Comparison of ENCODE assay signal across 26 mouse cellular contexts in genomic region chr9:118537463-118538339, GRCm38 (mm10). TPM values are rescaled to one million over a fixed set of nuclear protein-coding genes. Genes with fewer than 3 reads are reported as not detected.
"Had no signal": no experiment of that assay in that cellular context is flagged by ENCODE, and none has a peak within 500 bp of the region (broad histone marks: within the 10 kb centered on the region; RNA-seq: fewer than 3 reads in every experiment).

No protein-coding gene starts in this region.

- H3K27ac ChIP-seq: gastrocnemius, adult 2 months; heart, adult 2 months; hindbrain, embryonic 10.5 days; hindbrain, embryonic 13.5 days; hindbrain, embryonic 15.5 days; hindbrain, postnatal 0 days; kidney, embryonic 15.5 days; kidney, postnatal 0 days; left cerebral cortex, adult 2 months; limb, embryonic 13.5 days; limb, embryonic 15.5 days; liver, embryonic 12.5 days; liver, embryonic 14.5 days had no signal

- H3K4me1 ChIP-seq: heart, embryonic 12.5 days; hindbrain, embryonic 10.5 days; hindbrain, embryonic 13.5 days; hindbrain, embryonic 15.5 days; kidney, embryonic 15.5 days; limb, embryonic 13.5 days; limb, embryonic 15.5 days had no signal

- H3K27me3 ChIP-seq: heart, embryonic 12.5 days; hindbrain, embryonic 13.5 days; hindbrain, embryonic 15.5 days; kidney, embryonic 15.5 days; limb, embryonic 13.5 days; limb, embryonic 15.5 days; liver, embryonic 12.5 days had no signal

- DNase-seq: gastrocnemius, adult 2 months; gastrocnemius, postnatal 10 days; gastrocnemius, postnatal 25 days; heart, adult 2 months; heart, postnatal 10 days; heart, postnatal 4 days; kidney, adult 11 months; kidney, adult 2 months; kidney, adult 9 months; kidney, postnatal 14 days; kidney, postnatal 36 days had no signal

- H3K4me3 ChIP-seq: gastrocnemius, adult 2 months; heart, adult 2 months; heart, embryonic 12.5 days; hindbrain, embryonic 10.5 days; hindbrain, embryonic 13.5 days; hindbrain, embryonic 15.5 days; kidney, embryonic 15.5 days; left cerebral cortex, adult 2 months; limb, embryonic 13.5 days; limb, embryonic 15.5 days; liver, embryonic 12.5 days had no signal

- H3K4me2 ChIP-seq: heart, embryonic 12.5 days; hindbrain, embryonic 13.5 days; hindbrain, embryonic 15.5 days; kidney, embryonic 15.5 days; limb, embryonic 13.5 days; limb, embryonic 15.5 days; liver, embryonic 12.5 days had no signal

- ATAC-seq: hindbrain, postnatal 0 days; intestine, embryonic 16.5 days had no signal

- H3K9me3 ChIP-seq: heart, embryonic 12.5 days; hindbrain, embryonic 10.5 days; hindbrain, embryonic 13.5 days; hindbrain, embryonic 15.5 days; kidney, embryonic 15.5 days; limb, embryonic 13.5 days; limb, embryonic 15.5 days; liver, embryonic 12.5 days had no signal

- H3K9ac ChIP-seq: heart, embryonic 12.5 days; hindbrain, embryonic 13.5 days; hindbrain, embryonic 15.5 days; kidney, embryonic 15.5 days; limb, embryonic 13.5 days; limb, embryonic 15.5 days; liver, embryonic 12.5 days; liver, embryonic 14.5 days had no signal

RNA-seq across cellular contexts. Expression of gene Eomes, which starts 59.7 kb away (rescaled TPM):
- polyA plus RNA-seq: heart, embryonic 14.5 days; hindbrain, embryonic 10.5 days; kidney, embryonic 15.5 days; kidney, postnatal 0 days; liver, embryonic 12.5 days; liver, embryonic 16.5 days had no signal
